Mouse (Mus musculus): ENCODE results near the gene Rap1gds1.
A peak's percentile ranks its signal among the peaks of the same experiment; 100 is the strongest.

Rap1gds1 gene

GRCm38 (mm10) chr3:138937241-138937640 lies 137.8 kb downstream of the Rap1gds1 start:
- no peak for DNase-seq

- DNase-seq: no peak
These were observed 138.2 kb downstream of the Rap1gds1 start for GRCm38 (mm10) chr3:138936780-138937179.

- no peak for DNase-seq
These were observed 147.6 kb downstream of the Rap1gds1 start for GRCm38 (mm10) chr3:138927437-138927836.

GRCm38 (mm10) chr3:138926161-138926560 lies 148.8 kb downstream of the Rap1gds1 start:
- no peak for DNase-seq

DNA sequence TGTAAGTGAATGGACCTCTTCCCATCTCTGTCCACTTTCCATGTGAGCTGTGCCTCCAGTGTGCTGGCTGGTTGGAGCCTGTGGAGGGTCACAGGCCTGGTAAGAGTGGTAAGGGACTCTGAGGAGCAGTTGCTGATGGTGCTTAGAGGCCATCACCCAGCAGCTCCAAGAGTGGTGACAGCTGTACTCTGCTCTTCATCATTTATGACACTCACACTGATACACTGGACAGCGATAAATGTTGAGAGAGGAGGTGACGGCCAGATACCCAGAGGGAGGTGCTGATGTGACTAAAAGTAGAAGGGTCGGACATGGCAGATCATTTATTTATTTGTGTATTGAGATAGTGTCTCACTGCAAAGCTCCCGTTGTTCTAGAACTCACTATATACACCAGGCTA lies 156.8 kb downstream of the Rap1gds1 start:
- DNase-seq: no peak

GRCm38 (mm10) chr3:138917016-138917415 lies 158.0 kb downstream of the Rap1gds1 start:
- no peak for DNase-seq

GRCm38 (mm10) chr3:138916591-138916990 lies 158.4 kb downstream of the Rap1gds1 start:
- no peak for DNase-seq

GRCm38 (mm10) chr3:138914626-138915288 lies 160.2 kb downstream of the Rap1gds1 start:
- no peak for DNase-seq

DNA sequence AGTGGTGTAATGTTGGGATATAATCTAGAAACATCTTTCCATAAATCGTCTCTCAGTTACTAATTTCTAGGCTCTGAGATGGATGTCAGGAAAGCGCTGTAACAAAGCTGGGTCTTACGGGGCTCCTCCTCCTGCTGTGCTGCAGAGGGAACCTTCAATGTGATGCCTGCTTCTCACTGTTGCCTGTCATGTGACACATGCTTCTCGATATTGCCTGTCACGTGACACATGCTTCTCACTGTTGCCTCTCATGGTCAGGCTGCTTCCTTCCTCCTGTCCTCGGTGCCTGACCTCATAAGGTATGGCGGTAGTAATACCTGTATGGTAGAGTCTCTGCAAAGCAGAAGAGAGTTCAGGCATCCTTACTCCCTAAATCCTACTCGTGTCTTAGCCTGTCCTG lies 162.5 kb downstream of the Rap1gds1 start:
- no peak for DNase-seq

- DNase-seq: no peak
These were observed 165.7 kb downstream of the Rap1gds1 start for GRCm38 (mm10) chr3:138909313-138909712.

GRCm38 (mm10) chr3:138906112-138906880 lies 168.7 kb downstream of the Rap1gds1 start:
- peak in 1 of 2 experiments; percentile 31 for DNase-seq

DNA sequence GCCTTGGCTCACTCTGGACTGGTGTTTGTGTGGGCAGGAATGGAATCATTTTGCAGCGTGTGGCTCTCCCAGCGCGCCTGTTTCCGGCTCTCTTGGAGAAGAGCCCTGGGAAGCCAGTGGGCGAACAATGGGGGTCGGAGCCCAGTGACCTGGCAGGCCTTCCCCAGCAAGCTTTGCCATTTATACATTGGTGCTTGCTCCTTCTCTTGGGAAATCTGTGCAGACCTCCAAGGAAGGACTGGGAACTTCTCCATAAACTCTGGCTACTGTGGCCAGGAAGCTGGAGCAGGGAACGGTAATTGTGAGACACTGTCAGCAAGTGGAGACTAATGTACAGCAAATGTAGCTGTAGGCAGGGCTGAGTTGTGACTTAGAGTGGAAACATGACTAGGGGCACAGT lies 169.3 kb downstream of the Rap1gds1 start:
- DNase-seq: no peak

DNA sequence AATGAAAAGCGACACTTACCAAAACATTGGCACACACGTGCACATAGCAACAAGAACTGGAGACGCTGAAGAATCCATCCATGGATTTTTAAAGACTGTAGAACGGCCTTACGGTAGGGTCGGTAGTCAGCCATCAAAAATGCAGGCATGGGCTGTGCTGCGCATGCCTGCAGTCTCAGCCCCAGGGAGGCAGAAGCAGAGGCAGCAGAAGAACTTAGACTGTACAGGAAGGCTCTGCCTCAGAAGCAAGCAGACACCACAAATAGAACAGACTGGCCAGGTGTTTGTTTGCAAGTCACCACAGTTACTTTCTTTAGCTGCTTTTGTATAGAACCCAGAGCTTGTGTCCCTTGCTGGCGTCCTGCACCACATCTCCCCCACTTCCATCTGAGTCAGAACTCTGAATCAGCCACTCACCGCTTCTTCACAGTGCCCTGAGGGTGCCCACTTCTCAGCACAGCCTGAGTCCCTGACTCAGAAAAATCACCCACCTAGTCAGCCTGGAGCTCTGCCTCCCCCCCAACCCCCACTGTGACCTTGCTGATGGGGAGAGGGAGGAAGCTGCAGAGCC lies 174.3 kb downstream of the Rap1gds1 start:
- no peak for DNase-seq

DNA sequence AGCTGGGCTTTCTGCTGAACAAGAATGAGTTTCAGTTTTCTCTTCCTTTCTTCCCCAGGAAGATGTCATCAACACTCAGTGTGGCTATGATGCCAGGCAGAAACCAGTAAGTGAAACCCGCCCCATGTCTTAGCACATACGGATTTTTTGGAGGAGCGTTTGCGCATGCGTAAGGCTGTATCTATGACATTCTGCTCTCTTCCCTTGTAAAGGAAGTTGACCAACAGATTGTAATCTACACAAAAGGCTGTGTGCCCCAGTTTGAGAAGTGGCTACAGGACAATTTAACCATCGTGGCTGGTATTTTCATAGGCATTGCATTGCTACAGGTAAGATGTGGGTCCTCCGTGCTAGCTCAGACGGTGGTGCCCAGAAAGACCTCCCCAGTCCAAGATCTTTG lies 176.9 kb downstream of the Rap1gds1 start:
- no peak for DNase-seq

- no peak for DNase-seq
These were observed 177.5 kb downstream of the Rap1gds1 start for GRCm38 (mm10) chr3:138897500-138897899.

- DNase-seq: no peak
These were observed 181.5 kb downstream of the Rap1gds1 start for GRCm38 (mm10) chr3:138893520-138893919.

DNA sequence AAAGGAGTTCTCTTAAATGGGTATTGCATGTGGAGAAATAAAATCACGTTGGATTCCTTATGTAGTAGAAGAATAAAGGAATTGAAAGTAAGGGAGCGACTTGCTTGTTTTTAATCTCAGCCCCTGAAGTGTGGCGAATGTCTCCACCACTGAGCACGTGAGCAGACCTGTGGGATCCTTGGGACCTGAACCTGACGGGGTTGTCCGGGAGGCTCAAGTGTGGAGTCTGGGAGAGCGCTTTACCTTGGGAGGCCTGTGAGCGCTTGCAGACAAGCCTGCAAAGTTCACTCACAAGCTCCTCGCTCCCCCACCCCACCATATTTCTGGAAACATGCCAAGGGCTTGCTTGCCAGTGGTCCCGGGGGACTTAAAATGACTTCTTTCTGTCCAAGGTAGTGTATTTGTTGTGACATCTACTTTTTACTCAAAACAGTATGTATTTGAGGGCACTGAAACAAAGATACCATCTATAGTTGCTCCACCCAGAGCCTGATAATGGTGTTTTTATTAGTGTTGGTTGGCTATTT lies 185.2 kb downstream of the Rap1gds1 start:
- DNase-seq: no peak

DNA sequence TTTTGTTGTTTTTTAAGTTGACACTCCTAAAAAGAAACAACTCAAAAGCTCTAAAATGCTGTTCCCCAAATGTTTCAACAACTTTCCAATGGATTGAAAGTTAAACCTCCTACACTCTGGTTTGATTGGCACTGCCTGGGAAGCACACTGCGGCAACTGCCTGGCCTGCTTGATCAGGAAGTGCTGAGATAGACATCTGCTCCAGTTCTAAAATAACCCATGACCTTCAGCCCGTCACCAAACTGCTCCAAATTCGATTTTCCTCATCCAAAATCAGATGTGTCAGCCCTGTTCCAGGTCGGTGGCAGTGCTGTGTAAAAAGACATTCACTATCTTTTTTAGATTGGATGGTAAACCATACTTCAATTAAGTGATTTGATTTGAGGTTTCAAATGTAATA lies 185.8 kb downstream of the Rap1gds1 start:
- no peak for DNase-seq

DNA sequence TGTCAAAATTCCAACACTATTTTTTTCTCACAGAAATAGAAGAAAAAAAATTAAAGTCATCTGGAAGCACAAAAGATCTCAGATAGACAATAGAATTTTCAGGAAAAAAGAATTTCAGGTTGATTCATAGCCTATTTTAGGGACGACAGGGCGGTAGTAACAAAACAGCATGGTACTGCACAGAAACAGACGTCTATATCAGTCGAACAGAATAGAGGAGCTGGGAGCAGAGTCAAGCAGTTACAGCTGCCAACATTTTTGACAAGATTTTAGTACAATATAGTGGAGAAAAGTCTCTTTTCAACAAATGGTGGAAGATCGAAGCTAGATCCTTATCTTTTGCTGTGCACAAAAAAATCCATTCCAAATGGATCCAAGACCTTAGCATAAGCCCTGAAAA lies 188.9 kb downstream of the Rap1gds1 start:
- no peak for DNase-seq

GRCm38 (mm10) chr3:138881725-138882347 lies 193.2 kb downstream of the Rap1gds1 start:
- no peak for DNase-seq

- DNase-seq: no peak
These were observed 193.8 kb downstream of the Rap1gds1 start for GRCm38 (mm10) chr3:138880999-138881724.

DNA sequence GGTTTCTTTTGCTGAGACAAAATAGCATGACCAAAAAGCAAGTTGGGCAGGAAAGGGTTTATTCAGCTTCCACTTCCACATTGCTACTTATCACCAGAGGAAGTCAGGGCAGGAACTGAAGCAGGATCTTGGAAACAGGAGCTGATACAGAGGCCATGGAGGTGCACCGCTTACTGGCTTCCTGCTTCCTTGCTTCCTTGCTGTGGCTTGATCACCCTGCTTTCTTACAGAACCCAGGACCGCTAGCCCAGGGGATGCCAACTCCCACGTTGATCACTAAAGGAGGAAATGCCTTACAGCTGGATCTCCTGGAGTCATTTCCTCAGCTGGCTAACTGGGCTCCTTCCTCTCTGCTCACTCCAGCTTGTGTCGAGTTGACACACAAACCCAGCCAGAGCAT lies 197.3 kb downstream of the Rap1gds1 start:
- peak in 1 of 2 experiments; percentile 20 for DNase-seq

GRCm38 (mm10) chr3:138876931-138877361 lies 198.1 kb downstream of the Rap1gds1 start:
- DNase-seq: peak; percentile 74 to 83

All from thymus, adult 18-20 months (tissue).